Mouse (Mus musculus): Measurements from ENCODE around the gene Dhrs11.

DNA sequence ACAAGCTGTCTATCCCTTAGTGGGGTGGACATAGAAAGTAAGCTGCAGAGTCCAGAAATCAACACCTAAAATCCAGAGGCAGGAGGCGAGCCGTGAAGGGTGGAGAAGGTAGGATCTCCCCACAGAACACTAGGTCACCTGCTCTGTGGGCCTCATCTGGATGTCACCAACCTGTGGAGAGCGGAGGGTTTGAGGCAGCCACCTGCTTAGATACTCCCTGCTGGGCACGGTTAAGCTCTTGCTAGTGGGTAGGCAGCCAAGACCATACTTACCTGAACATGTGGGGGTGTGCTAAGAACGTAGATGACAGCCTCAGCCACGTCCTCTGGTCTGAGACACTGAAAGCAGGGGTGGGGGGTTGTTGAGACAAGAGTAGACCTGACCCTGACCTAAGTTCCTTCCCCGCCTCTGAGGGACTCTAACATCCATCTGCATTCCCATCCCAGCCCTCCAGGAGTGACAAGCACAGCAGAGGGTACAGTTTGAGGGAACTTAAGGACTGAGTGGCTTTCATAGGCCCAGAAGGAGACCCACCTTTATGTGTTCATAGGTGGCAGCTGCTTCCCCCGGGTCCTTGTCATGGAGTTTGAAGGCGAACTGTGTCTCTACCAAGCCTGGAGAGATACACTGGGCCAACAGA lies 7.5 kb downstream of the Dhrs11 start:
- TF ChIP-seq CTCF (IDR thresholded peaks at IDR 0.05; ENCODE audit: control insufficient read depth, insufficient read depth, insufficient read length) (no peak), FOSL1 (IDR thresholded peaks at IDR 0.05; ENCODE audit: insufficient read depth, low read length, poor library complexity, severe bottlenecking) (no peak), MYOD1 (IDR thresholded peaks at IDR 0.05; ENCODE audit: control insufficient read depth, insufficient read length, low read depth) (no peak), USF1 (IDR thresholded peaks at IDR 0.05; ENCODE audit: low read depth) (no peak)

All from C2C12 (cell line).